Mouse (Mus musculus): ENCODE data around the gene Wnt16.
"Not testable (repeated sequence)": the region's sequence is repeated elsewhere in the genome, so short reads cannot be mapped to it uniquely, and the experiment has no call there.

The Wnt16 gene

GRCm38 (mm10) chr6:22288004-22288736 is at the start of gene Wnt16:
Wnt16 (plus strand) TSS chr6:22288227.
- DNase-seq (ENCODE audit: low read depth, low spot score), result no peak

- no peak for DNase-seq (ENCODE audit: low read depth, low spot score)
Observed at GRCm38 (mm10) chr6:22243321-22243720, 44.7 kb upstream of the Wnt16 start.

- DNase-seq (ENCODE audit: low read depth, low spot score), result no peak
Observed at GRCm38 (mm10) chr6:22246696-22247095, 41.3 kb upstream of the Wnt16 start.

- DNase-seq (ENCODE audit: low read depth, low spot score), result no peak
Observed at GRCm38 (mm10) chr6:22258784-22259183, 29.2 kb upstream of the Wnt16 start.

GRCm38 (mm10) chr6:22262519-22262918 is 25.5 kb upstream of the Wnt16 start:
- no peak for DNase-seq (ENCODE audit: low read depth, low spot score)

- not testable (repeated sequence) for DNase-seq (ENCODE audit: low read depth, low spot score)
Observed at GRCm38 (mm10) chr6:22264094-22264493, 23.9 kb upstream of the Wnt16 start.

- DNase-seq (ENCODE audit: low read depth, low spot score), result no peak
Observed at GRCm38 (mm10) chr6:22266018-22266417, 22.0 kb upstream of the Wnt16 start.

- DNase-seq (ENCODE audit: low read depth, low spot score), result no peak
Observed at GRCm38 (mm10) chr6:22267807-22268667, 20.0 kb upstream of the Wnt16 start.

GRCm38 (mm10) chr6:22268677-22269076 is 19.4 kb upstream of the Wnt16 start:
- DNase-seq (ENCODE audit: low read depth, low spot score), result no peak

GRCm38 (mm10) chr6:22269840-22270521 is 18.0 kb upstream of the Wnt16 start:
- DNase-seq (ENCODE audit: low read depth, low spot score), result no peak

- no peak for DNase-seq (ENCODE audit: low read depth, low spot score)
Observed at GRCm38 (mm10) chr6:22277941-22278340, 10.1 kb upstream of the Wnt16 start.

GRCm38 (mm10) chr6:22280217-22280861 is 7.7 kb upstream of the Wnt16 start:
- DNase-seq (ENCODE audit: low read depth, low spot score), result no peak

- DNase-seq (ENCODE audit: low read depth, low spot score), result no peak
Observed at GRCm38 (mm10) chr6:22282405-22282804, 5.6 kb upstream of the Wnt16 start.

- DNase-seq (ENCODE audit: low read depth, low spot score), result no peak
Observed at GRCm38 (mm10) chr6:22288737-22289460, 872 bp downstream of the Wnt16 start.

- DNase-seq (ENCODE audit: low read depth, low spot score), result no peak
Observed at GRCm38 (mm10) chr6:22289461-22290021, 1.5 kb downstream of the Wnt16 start.

GRCm38 (mm10) chr6:22290790-22291189 is 2.8 kb downstream of the Wnt16 start:
- DNase-seq (ENCODE audit: low read depth, low spot score), result no peak

GRCm38 (mm10) chr6:22292056-22292455 is 4.0 kb downstream of the Wnt16 start:
- no peak for DNase-seq (ENCODE audit: low read depth, low spot score)

- no peak for DNase-seq (ENCODE audit: low read depth, low spot score)
Observed at GRCm38 (mm10) chr6:22293922-22294321, 5.9 kb downstream of the Wnt16 start.

GRCm38 (mm10) chr6:22297028-22297427 is 9.0 kb downstream of the Wnt16 start:
- DNase-seq (ENCODE audit: low read depth, low spot score), result no peak

GRCm38 (mm10) chr6:22298059-22298458 is 10.0 kb downstream of the Wnt16 start:
- DNase-seq (ENCODE audit: low read depth, low spot score), result no peak

Measured in retina, postnatal 7 days (tissue).